Mouse (Mus musculus) NIH3T3 (cell line): ENCODE data around the gene Hist1h2ao.
"Not testable (repeated sequence)": the region's sequence is repeated elsewhere in the genome, so short reads cannot be mapped to it uniquely, and the experiment has no call there.

Source experiments
- DNase-seq: peaks from one replicate; pipeline ENCODE4 v3.0.0-alpha.2; 2012; ENCODE audit warnings: low read depth

Gene Hist1h2ao

DNA sequence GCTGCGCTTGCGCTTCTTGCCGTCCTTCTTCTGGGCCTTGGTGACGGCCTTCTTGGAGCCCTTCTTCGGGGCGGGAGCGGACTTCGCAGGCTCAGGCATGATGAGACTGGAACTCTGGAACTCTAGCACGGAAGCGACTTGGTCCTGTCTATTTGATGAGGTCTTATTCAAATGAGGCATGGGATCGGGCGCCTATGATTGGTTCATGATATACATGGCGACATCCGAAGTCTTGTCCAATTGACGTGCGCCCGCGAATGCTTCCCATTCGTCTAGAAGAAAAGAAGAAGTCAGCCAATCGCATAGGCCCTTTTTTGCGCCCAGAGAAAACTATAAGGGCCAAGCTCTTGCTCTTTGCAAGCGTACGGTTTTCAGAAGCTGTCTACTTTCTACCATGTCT, at the start of gene Hist1h2ao, which contains the start of gene Hist1h2bq:
Hist1h2ao (plus strand) TSS at position 393 of the 400 bp plus-strand sequence.
Hist1h2bq (minus strand) TSS at position 125 of the 400 bp plus-strand sequence.
- not testable (repeated sequence) for DNase-seq

DNA sequence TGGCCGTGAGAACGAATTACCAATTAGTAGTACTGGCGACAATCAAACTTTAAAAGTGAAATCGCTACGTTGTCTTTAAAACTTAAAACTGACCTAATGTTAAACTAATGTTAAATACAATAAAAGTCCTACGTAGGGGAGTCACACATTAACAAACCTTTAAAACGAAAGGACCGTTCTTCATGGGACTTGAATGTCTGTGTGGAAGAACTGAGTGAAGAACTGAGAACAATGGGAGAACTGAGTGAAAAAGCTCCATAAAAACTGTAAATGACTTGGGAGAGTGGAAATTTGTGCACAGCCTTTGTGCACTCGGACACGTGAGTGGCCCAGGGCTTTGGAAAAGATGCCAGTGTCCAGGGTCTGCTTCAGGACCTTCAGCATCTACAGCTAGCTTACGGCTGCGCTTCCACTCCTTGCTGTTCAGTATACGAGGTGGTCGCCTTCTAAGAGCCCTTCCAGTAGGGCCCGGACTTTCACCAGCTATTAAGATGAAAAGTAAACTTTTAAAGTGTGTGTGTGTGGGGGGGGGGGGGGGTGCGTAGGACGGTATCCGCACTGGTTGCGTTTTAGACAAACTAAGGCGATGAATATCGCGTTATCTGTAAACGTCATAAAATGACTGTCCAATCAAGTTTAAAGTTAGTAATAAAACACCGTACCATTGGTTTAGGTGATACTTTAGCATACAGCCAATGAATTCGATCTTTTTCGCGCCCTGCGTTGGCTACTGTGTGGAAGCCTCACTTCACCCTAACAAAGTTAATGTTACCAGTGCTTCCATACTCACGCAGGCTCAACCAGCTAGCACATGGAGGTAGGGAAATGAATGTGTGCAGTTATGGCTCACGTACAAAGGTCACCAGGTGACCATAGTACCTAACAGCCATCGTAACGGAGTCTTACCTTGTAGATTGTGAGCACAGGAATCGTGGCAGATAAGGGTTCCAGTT, 31.2 kb upstream of the Hist1h2ao start:
- DNase-seq = peak; percentile 89

DNA sequence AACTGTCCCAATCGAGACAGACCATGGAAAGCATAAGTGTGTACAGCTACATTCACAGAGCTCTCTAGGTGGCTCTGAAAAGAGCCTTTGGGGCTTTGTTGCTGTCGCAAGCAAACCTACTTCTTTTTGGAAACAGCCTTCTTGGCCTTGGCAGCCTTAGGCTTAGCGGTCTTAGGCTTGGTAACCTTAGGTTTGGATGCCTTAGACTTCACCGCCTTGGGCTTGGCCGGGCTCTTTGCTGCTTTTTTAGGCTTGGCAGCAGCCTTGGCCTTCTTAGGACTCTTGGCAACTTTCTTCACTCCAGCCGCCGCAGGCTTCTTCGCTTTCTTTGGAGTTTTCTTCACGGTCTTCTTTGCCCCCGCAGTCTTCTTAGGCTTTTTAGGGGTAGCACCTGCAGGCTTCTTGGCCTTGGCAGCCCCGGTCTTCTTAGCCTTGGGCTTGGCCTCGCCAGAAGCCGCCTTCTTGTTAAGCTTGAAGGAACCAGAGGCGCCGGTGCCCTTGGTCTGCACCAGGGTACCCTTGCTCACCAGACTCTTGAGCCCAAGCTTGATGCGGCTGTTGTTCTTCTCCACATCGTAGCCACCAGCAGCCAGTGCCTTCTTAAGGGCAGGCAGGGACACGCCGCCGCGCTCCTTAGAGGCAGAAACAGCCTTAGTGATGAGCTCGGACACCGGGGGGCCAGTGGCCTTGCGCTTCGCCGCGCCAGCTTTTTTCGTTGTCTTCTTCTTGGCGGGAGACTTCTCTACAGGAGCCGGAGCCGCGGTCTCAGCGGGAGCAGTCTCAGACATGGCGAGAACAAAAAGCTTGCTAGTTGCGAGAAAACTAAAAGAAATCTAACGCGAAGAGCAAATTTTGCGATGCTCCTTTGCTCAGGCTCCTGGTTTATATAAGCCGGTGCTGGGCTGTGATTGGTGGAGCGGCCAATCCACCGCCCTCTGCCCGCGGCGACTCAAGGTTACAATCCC, 30.2 kb upstream of the Hist1h2ao start, which contains the start of gene Hist1h1b:
Hist1h1b (minus strand) TSS at position 859 of the 965 bp plus-strand sequence.
- peak; percentile 80 for DNase-seq

DNA sequence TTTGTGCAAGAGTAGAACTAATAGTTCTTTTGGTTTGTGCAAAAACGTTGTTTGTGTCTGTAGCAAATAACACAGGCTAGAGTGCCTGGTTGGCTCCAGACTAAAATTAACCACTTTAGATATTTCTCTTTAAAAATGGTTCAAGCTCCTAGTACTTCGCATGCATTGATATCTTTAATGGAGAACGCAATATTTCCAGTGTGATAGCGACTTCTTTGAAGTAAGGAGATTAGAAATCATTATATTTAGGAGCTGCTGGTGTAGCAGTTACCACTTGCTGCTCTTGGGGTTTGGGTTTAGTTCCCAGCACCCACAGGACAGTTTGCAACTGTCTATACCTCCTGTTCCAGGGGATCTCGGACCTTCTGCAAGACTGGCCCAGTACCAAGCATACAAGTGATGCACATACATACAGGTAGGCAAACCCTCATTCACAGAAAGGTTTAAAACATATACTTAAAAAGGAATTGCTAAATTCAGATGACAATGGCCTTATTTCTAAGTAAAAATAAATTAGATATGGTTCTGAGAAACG, 29.2 kb upstream of the Hist1h2ao start:
- no peak for DNase-seq

DNA sequence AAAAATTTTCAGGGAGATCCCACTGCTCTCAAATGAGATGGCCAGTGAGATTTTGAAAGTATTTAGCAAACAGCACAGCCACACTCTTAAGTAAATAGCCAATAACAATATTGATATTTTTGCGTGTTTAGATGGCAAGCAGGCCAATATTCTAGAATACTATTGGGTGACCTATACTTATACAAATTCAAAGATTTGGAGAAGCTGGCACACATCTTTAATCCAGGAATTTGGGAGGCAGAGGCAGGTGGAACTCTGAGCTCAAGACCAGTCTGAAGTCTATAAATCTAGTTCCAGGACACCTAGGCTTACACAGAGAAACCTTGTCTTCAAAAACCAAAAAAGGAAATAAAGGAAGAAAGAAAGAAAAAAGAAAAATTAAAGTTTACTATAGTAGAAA, 28.6 kb upstream of the Hist1h2ao start:
- no peak for DNase-seq

DNA sequence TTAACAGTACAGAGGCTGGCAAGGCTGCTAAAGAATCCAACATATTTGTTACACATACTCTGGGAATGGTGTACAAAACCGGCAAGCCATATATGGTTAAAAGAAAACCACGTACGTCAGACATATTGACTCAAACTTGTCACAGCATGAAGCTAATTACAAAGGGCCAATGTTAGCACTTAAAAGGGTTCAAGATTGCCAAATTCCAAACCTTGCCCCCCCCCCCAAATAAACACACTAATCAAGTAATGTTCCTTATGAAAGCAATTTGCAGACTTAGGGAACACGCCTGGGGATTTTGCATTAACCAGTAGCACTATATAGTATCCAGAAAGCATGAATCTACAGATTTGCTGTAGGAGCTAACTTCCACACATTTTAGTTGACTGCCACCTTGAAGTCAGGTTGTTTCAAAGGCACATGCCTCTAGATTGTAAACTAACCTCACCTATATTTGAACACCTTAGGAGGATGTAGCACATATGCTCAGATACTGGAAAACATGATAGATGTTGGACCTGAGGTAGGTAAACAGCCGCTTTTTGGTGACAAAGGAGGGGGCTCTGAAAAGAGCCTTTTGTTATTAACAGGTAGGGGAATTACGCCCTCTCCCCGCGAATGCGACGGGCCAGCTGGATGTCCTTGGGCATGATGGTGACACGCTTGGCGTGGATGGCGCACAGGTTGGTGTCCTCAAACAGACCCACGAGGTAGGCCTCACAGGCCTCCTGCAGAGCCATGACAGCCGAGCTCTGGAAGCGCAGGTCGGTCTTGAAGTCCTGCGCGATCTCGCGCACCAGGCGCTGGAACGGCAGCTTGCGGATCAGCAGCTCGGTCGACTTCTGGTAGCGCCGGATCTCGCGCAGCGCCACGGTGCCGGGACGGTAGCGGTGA, 27.7 kb upstream of the Hist1h2ao start:
- DNase-seq = peak; percentile 57

DNA sequence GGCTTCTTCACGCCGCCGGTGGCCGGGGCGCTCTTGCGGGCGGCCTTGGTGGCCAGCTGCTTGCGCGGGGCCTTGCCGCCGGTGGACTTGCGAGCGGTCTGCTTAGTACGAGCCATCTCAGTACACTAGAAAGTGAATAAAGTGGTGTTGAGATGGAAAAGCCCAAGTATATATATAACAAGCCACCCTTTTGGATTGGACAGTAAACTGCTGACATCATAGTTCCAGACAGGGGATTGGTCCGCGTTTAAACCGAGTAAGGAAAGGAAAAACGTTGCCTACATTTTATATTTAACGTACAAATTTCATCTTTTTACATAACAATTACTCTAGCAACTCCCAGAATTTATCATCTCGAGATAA, 27.0 kb upstream of the Hist1h2ao start, which contains the start of gene Hist1h3i:
Hist1h3i (minus strand) TSS at position 116 of the 363 bp plus-strand sequence.
- peak; percentile 84 for DNase-seq

DNA sequence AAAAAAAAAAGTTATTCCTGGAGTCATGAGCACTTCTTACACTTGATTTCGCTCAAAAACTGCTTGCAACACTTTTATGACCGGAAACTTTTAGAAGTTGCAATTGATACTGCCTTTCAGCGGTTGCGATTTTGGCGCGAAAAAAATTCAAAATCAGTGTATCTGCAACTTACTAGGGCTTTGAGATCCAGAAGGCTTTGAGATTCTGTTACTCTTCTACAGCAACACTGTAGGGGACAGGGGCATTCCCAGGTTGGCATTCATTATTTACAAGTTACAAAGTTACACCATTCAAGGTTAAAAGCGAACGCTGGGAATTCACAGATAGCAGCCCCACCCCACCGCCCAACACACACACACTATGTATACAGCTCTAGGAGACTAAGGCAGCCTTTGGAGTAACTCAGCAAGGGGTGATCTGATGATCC, 26.5 kb upstream of the Hist1h2ao start:
- peak; percentile 47 for DNase-seq

DNA sequence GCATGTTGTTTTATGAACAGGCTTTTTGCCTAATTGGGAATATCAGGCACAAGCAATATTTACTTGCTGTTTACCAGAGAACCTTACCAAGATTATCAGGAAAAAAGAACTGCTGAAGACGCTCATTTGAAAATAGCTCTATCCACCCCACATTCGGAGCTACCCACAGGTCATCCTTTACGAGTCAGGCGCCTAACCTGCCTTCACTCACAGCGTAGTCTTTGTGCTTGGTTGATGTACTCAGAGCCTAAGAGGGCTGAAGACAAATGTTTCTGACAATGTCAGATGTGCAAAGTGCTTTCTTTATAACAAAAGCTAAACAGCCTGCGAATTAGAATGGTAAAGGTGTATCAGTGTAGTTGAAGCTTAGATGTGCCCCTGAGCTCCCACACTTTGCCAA, 26.0 kb upstream of the Hist1h2ao start:
- DNase-seq = no peak

DNA sequence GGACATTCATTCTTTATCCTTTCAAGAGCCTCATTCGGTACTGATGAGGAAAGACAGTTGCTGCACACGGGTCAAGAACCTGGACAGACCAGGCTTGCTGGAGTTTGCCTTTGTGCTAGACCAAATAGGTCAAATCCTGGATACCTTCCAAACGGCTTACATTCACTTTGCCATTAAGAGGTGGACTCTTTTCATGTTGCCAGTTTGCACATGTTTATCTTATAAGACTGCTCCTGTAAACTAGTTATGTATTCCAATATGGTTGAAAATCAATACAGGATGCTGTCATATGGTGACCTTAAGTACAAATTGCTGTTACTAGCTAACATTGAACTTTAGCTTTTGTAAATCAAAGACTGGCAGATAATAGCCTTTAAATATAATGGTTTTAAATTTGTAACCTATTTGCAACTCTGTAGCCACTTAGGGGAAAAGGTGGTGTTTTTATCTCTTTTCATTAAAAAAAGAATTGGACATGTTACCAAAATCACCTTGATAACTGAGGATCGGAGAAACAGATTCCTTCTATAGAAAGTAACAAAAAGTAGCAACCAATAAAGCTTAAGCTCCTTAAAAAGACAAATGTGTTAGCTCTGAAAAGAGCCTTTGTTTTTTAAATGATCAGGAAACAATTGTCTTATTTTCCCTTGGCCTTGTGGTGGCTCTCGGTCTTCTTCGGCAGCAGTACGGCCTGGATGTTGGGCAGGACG, 23.9 kb upstream of the Hist1h2ao start:
- peak; percentile 56 for DNase-seq

DNA sequence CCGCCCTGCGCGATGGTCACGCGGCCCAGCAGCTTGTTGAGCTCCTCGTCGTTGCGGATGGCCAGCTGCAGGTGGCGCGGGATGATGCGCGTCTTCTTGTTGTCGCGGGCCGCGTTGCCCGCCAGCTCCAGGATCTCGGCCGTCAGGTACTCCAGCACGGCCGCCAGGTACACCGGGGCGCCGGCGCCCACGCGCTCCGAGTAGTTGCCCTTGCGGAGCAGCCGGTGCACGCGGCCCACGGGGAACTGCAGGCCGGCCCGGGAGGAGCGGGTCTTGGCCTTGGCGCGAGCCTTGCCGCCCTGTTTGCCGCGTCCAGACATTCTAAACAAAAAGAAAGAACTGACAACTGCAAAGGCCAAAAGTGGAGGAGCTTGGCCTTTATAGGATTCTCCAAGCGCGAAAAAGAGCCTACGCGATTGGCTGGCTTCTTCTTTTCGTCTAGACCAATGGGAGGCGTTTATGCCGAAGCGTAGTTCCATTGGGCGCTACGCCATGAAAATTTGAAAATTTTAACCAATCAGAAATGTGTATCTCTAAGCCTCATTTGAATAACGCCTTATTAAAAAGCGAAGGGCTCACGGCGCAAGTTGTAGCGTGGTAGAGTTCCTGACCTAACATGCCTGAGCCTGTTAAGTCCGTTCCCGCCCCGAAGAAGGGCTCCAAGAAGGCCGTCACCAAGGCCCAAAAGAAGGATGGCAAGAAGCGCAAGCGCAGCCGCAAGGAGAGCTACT, 23.2 kb upstream of the Hist1h2ao start, which contains the start of the genes Hist1h2an and Hist1h2bp:
Hist1h2an (minus strand) TSS at position 320 of the 731 bp plus-strand sequence.
Hist1h2bp (plus strand) TSS at position 563 of the 731 bp plus-strand sequence.
- DNase-seq = peak; percentile 97

DNA sequence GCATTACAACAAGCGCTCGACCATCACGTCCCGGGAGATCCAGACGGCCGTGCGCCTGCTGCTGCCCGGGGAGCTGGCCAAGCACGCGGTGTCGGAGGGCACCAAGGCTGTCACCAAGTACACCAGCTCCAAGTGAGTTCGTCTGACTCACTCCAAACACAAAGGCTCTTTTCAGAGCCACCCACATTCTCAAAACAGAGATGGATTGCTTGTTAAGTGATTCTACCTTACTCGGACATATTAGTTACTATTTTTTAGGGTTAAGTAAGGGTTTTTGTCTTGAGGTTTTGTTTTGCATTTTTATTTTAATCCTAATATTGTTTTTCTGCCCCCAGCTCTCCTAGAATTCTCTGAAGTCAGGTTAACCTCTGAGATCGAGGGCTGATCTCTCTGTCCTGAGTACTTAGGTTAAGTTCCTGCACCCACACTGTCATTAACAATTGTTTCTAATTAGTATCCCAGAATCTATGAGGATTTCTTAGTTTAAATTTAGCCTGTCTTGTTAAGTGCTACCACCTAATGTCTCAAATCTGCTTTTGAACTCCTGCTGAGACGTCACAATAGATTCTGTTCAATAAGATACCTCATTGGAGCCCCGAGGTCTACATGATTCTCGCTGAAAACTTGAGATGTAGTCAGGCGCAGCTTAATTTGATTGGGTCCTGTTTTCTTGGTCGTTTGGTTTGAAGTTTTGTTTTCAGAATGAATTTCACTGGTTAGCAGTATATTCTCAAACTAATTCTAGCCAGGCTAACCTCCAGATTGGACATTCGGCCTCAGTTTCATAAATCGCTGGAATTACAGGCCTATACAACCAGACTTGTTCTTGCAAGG, 22.3 kb upstream of the Hist1h2ao start:
- no peak for DNase-seq

DNA sequence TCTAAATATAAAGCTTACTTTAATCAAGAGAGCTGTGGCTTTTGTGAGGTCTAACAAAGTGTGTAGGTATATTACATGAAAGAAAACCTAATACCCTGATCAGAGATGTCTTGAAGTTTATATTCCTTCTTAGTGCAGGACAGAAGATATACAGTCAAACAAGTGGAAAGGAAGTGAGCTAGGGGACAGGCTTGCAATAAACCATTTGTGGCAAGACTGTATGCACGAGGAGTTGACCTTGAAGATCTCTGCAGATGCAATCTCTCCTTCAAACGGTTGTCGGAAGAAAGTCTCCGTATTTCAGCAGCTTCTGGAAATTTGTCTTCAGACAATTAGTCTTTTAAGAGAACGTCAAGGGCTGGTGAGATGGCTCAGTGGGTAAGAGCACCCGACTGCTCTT, 20.3 kb upstream of the Hist1h2ao start:
- DNase-seq = no peak

DNA sequence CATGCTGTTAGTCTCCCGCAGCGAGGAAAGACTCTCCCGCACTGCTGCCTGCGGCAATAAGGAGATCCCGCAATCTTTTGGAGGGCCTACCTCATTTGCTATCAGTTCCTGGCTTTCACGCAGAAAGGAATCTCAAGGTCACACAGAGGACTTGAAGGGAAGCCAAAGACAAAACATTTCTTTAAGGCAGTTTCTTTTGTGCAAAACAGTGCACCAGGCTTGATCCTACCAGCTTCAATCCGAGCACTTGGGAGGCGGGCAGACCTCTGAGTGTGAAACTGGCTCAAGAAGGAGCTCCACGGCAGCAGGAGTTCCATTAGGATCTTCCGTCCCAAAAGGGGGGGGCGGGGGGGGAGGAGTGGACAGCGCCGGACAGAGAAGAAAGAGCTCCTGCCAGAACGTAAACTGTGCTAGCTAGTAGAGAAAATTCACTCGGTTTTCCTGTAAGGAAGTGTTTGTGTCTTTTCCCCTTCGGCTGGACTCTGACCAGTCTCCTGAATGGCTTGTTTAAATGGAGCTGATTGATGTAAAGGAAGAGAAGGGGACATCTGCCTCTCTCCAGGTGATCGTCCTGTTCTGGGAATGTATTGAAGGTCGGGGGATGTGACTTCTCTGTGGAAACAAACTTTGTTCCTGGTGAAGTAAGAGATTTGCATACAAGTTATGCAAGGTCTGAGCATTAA, 19.5 kb upstream of the Hist1h2ao start:
- no peak for DNase-seq

DNA sequence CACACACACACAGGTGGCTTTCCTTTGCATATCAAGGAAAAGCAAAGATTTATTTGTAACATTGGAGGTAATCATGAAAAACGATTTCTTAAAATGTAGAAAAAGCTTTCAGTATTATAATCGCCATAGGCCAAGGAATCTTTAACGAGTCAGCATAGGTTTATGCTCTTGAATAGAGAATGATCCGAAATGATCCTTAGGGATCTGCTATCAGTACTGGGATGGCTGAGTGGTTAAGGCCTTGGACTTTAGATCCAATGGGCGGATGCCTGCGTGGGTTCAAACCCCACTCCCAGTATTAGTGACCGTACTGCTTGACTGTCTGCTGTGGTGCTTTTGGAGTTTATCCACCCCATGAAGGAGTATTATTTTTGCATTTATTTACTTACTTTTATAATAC, 14.7 kb upstream of the Hist1h2ao start:
- DNase-seq = no peak

DNA sequence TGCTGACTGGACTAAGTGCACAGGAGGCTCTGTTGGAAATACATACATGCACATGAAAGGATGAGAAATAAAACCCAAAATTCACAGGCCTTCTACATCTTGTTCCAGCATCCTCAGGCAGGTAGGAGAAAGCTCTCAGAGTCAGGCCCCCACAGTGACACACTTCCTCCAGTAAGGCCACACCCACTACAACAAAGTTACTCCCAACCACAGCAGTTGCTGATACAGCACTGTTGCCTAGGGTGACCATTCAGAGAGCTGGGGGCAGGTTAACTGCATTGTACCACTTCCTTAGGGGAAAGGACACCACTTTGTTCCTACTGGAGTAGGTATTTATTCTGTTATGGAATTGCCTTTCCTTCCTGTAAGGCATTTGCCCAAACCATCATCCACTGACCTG, 13.1 kb upstream of the Hist1h2ao start:
- DNase-seq = not testable (repeated sequence)

DNA sequence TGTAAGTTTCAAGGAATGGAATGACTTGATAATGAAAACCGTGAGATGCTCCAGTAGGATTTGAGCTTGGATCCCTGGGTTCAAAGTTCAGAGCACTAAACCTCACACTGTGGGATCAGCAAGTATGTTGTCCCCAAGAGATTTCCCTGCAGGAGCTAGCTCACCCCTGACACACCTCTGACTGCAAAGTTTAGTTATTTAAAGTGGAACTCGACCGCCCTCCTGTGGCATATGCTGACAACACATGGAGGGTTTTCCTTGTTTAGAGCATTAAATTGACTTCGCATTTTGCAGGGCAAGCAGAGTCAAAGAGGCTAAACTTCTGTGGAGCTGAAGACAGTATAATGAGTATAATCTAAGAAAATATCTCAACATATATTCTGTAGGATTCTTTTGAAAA, 7.2 kb upstream of the Hist1h2ao start:
- DNase-seq = not testable (repeated sequence)

DNA sequence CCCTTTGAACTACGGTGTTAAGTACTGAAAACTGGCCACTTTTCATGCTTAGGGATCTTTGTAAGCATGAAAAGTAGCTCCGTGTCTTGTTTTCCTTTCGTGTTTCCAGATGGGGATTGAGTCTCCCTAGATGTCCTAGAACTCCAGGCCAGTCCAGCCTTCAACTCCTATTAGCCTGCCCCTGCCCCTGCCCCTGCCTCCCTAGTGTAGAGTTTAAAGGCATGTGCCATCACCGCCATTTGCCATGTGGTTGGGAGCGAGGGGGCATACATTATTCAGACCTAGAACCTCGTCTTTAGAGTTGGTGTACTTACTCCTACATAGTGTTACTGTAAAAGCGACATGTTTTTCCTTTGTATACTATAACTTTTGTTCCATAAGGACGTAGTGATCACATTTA, 809 bp downstream of the Hist1h2ao start:
- DNase-seq = not testable (repeated sequence)
